In genomic region chr14:25320141-25320540, GRCm38 (mm10) we compare ENCODE assay signal across 18 mouse cellular contexts.
DNase-seq lines count a peak whose midpoint lies in the region; ATAC-seq and TF ChIP-seq lines count a peak whose summit lies in the region.
"Had no signal": no experiment of that assay in that cellular context is flagged by ENCODE, and none has a peak within 500 bp of the region (broad histone marks: within the 10 kb centered on the region; RNA-seq: fewer than 3 reads in every experiment).

No protein-coding gene starts in this region.

- no peak overlapping the region for H3K4me2 ChIP-seq in forebrain, embryonic 16.5 days (ENCODE audit: low read length)
- H3K4me2 ChIP-seq in midbrain, embryonic 13.5 days (replicated peaks): no peak overlapping the region
- H3K4me2 ChIP-seq: embryonic facial prominence, embryonic 13.5 days; lung, embryonic 15.5 days; neural tube, embryonic 15.5 days had no signal

- no peaks in the 10 kb centered on the region for H3K9me3 ChIP-seq in forebrain, embryonic 16.5 days (ENCODE audit: control insufficient read depth, low read length)
- H3K9me3 ChIP-seq in midbrain, embryonic 13.5 days: no peaks in the 10 kb centered on the region
- H3K9me3 ChIP-seq: embryonic facial prominence, embryonic 13.5 days; lung, embryonic 15.5 days; neural tube, embryonic 15.5 days had no signal

- H3K9ac ChIP-seq in forebrain, embryonic 16.5 days (replicated peaks; ENCODE audit: low read depth, low read length): no peak overlapping the region; the same call in 1 of the 2 replicates
- no peak overlapping the region for H3K9ac ChIP-seq in midbrain, embryonic 13.5 days (replicated peaks)
- H3K9ac ChIP-seq: embryonic facial prominence, embryonic 13.5 days; lung, embryonic 15.5 days; neural tube, embryonic 15.5 days had no signal

- H3K36me3 ChIP-seq in forebrain, embryonic 16.5 days (ENCODE audit: control insufficient read depth, insufficient read depth): no peaks in the 10 kb centered on the region
- no peaks in the 10 kb centered on the region for H3K36me3 ChIP-seq in midbrain, embryonic 13.5 days
- H3K36me3 ChIP-seq: embryonic facial prominence, embryonic 13.5 days; lung, embryonic 15.5 days; neural tube, embryonic 15.5 days had no signal

- no peak for TF ChIP-seq CTCF in cortical plate, adult 2 months (IDR thresholded peaks at IDR 0.05; ENCODE audit: extremely low read depth, insufficient read depth, low read length)

- ATAC-seq in forebrain, embryonic 16.5 days: no peak
- ATAC-seq in midbrain, embryonic 13.5 days: no peak
- ATAC-seq: Patski had no signal

- 0 out of 2 replicates have a peak overlapping the region, but pooled peaks have one; percentile 21 for H3K27ac ChIP-seq in cortical plate, adult 2 months (ENCODE audit: insufficient read depth, low read length)
- peak overlapping the region; percentile 96 for H3K27ac ChIP-seq in forebrain, embryonic 16.5 days (ENCODE audit: low read length)
- H3K27ac ChIP-seq in midbrain, embryonic 13.5 days: peak overlapping the region; percentile 69
- H3K27ac ChIP-seq: embryonic facial prominence, embryonic 13.5 days; heart, adult 2 months; lung, embryonic 15.5 days; neural tube, embryonic 15.5 days; stomach, postnatal 0 days had no signal

- no peaks in the 10 kb centered on the region; the same call in 1 of the 2 replicates for H3K4me1 ChIP-seq in cortical plate, adult 2 months (ENCODE audit: control insufficient read depth, insufficient read depth, low read length)
- H3K4me1 ChIP-seq in forebrain, embryonic 16.5 days (replicated peaks; ENCODE audit: control insufficient read depth, insufficient read depth, low read length): peaks cover 56% of the 10 kb centered on the region
- peaks cover 66% of the 10 kb centered on the region for H3K4me1 ChIP-seq in midbrain, embryonic 13.5 days (replicated peaks)

- 37% methylated on average over 4 of the region's 4 CpGs for WGBS in forebrain, embryonic 16.5 days
- 54% methylated on average over 4 of the region's 4 CpGs for WGBS in midbrain, embryonic 13.5 days

- peak; percentile 44 for DNase-seq in layer of hippocampus, adult 11-12 months (ENCODE audit: low spot score)
- DNase-seq in layer of hippocampus, postnatal 25 days (ENCODE audit: extremely low spot score in 1 of 2, low spot score in 1 of 2): no peak
- no peak for DNase-seq in natural killer cell, adult 2 months (ENCODE audit: low spot score in 2 of 2)
- no peak for DNase-seq in adrenal gland, adult 2 months
- DNase-seq in kidney, postnatal 14 days: no peak
- DNase-seq: cerebellum, adult 9-11 months; heart, adult 2 months; heart, postnatal 36 days; kidney, adult 2 months; liver had no signal

- TF ChIP-seq POLR2A in cortical plate, adult 2 months (IDR thresholded peaks at IDR 0.05; ENCODE audit: extremely low read depth, insufficient read depth, low read length): no peak

- H3K27me3 ChIP-seq in forebrain, embryonic 16.5 days (replicated peaks; ENCODE audit: control insufficient read depth, insufficient read depth, low read length): no peaks in the 10 kb centered on the region
- H3K27me3 ChIP-seq in midbrain, embryonic 13.5 days: no peaks in the 10 kb centered on the region
- H3K27me3 ChIP-seq: lung, embryonic 15.5 days; Patski had no signal

- H3K4me3 ChIP-seq in cortical plate, adult 2 months (ENCODE audit: insufficient read depth, low read length): no peak overlapping the region
- no peak overlapping the region for H3K4me3 ChIP-seq in forebrain, embryonic 16.5 days (replicated peaks; ENCODE audit: low read length)
- H3K4me3 ChIP-seq in midbrain, embryonic 13.5 days (replicated peaks): no peak overlapping the region
- H3K4me3 ChIP-seq: embryonic facial prominence, embryonic 13.5 days; heart, adult 2 months; lung, embryonic 15.5 days; neural tube, embryonic 15.5 days had no signal

Comparison
In these comparisons a context has a peak if more than half of its experiments do, and no peak if none do; other contexts are left out.
1. H3K27ac ChIP-seq: peak in every context shown above with its lines; median percentile 96 in forebrain, embryonic 16.5 days; 69 in midbrain, embryonic 13.5 days; 21 in cortical plate, adult 2 months.